Mouse (Mus musculus) lung, postnatal 36 days (tissue): Measurements from ENCODE around the gene Ror1.

Experiments
- DNase-seq: peaks from one replicate; pipeline ENCODE4 v3.0.0; 2022; ENCODE audit warnings: mixed read lengths

The Ror1 gene

DNA sequence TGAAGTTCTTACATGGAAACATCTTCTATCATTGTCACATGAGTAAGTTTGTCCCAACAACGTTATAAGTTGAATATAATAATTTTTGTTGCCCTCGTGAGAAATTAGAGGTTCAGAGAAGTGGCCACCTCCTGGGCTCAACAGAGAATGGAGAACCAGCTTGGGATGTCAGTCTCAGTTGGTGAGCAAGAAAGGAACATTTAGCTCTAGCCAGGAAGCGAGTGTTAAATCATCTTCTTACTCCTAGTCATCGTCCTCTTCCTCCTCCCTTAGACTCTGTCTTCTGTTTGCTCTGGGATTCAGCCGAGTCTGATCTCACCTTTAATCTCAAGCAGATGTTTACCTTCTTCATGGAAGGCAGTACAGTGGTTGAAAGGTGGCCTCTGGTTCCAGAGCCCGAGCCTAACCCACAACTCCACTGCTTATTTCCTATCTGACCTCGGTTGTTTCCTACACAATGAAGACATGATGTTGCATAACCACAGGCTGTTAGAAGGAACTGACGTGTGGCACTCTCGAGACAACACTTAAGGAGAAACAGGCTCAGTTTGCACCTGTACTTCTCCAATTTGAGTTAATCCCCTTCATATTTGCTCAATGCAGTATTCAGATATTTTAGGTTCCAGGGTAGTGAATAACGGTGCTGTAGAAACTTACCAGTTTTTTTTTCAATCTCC is 175.6 kb downstream of the Ror1 start:
- DNase-seq = peak; percentile 34

DNA sequence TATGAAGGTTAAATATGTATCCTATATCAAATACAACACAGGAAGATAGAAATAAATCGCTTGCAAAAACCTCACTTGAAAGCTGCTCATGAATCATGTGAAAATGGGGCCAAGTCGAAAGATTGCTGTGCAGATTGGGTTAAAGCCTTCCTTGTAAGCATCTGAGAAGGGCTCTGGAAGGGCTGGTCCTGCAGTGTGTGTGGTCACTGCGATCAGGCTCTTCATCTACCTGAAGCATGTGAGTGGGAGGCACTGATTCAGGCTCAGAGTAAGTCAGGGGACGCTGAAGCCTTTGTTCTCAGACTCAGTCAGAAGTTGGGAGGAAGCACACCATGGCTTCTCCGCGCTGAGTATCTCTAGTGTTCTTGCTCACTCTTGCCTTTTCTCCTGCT is 176.1 kb downstream of the Ror1 start:
- peak; percentile 4 for DNase-seq

DNA sequence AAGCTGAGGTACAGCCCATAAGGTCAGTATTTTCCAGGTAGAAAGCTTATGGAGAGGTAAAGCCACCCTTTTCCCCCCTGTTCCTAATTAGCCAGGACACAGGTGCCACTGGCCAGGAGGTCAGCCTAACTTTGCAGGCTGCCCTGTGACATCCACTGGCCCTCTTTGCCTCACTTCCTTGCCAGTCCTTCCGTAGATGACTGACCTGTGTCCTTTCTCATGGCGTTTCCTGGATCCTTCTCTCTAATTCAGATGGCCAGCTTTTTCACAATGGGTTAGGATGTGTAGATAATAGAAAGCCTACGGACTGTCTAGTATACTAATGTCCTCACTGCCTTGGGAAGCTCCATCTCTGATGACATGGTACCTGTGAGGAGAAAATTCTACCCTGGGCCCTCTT is 177.8 kb downstream of the Ror1 start:
- no peak for DNase-seq

DNA sequence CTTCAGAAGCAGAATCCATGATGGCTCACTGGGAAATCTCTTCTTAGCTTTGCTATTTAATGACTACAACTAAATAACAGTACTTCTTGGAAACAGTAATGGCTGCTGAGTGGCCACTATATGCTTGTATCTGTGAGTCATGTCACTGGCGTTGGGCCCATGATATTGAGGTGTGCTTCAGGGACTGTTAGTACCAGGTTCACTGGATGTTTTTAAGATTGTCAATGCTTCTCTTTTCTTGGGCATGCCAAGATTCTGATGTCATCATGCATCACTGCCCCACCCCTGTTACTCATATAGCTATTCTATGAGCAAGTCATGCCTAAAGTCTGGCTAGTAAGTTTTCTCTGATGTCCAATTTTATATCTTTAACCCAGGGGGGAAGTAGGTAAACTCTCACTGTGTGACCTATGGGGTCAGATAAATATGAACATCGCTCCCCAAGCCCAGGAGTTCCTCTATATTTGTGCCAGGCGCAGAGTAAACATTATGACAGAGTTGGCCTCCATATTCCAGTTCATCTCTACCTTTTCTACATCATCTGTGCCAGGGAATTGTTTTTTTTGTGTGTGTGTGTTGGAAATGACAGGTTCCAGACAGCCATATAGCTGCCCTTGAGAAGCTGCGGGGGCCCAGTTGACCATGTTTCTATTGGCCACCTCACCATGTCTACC is 178.4 kb downstream of the Ror1 start:
- no peak for DNase-seq

DNA sequence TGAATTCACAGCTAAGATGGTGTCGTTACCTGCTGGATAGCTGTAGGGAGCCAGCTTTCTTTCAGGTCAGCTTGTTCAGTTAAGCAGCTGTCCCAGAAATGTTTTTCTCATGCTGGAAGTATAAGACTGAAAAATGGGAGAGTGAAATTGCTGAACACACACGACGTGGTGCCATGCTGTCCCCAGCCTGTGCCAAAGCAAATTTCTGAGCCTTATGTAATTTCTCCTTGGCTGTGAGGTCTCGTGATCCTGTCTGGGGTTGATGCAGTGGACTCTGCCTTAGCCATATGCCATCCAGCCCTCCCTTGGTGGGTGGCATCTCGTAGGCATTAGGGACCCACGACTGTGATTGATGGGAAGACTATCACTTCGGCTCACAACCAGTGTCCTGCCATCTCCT is 180.9 kb downstream of the Ror1 start:
- DNase-seq = no peak

DNA sequence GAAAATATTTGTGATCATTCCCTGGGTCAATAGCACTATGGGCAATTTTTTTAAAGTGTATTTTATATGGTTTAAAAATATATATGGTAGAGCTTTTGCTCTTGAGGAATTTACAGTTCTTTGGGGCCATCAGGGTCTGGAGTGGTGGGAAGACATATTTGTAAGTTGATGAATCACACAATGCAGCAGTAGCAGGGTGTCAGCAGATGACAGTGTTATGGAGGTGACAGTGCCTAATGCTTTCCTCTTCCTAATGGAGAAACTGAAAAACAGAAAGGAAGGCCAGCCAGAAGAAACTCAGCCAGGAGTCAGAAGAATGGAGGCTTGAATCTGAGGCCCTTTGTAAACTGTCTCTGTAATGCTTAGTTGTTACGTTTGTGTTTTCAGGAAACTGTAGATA is 181.4 kb downstream of the Ror1 start:
- DNase-seq = no peak

DNA sequence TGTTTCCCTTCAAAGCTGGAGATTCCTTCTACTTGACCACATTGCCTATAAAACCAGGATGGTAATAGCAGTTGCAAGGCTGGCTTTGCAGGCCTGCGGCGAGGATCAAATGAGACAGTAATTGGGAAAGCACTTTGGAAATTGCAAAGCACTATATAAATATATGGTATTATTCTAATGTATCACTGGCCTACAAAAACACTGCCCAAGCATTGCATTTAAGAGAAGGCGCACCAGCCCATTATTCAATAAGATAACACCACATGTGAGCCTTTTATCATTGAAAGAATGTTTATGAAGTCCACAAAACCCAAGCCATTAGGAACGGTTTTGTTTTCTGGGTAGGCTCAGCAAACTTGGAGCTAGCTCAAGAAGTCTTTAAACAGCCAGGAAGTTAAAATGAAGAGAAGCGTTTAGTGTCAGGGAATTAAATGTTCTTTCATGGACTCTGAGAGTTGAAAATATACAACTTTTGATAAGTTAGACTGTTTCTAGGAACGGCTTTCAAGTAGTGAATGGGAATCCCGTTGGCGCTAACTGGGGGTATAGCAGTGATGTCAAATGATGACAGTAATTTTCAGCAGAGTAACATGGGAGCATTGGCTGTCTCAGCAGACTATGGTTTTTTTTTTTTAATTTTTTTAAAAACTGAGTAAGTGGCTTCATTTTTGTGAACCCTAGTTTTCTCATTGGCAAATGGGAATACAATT is 187.7 kb downstream of the Ror1 start:
- DNase-seq = no peak

DNA sequence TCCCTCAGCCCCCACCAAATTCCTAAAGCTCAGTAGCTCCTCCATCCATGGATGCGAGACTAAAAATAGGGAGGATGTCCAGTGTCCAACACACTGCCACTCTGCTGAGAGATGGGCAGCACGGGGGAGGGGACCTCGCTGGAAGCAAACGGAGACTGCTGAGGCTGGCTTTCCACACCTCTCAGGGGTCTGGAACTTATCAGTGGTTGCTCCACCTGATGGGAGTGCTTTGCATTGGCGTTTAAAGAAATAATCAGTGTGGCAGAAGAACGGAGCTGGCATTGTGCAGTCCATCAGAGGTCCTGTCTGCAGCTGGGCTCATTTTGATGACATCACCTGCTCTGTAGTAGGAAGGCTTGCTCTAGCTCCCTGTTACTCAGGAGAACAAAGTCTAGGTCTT is 188.9 kb downstream of the Ror1 start:
- no peak for DNase-seq

DNA sequence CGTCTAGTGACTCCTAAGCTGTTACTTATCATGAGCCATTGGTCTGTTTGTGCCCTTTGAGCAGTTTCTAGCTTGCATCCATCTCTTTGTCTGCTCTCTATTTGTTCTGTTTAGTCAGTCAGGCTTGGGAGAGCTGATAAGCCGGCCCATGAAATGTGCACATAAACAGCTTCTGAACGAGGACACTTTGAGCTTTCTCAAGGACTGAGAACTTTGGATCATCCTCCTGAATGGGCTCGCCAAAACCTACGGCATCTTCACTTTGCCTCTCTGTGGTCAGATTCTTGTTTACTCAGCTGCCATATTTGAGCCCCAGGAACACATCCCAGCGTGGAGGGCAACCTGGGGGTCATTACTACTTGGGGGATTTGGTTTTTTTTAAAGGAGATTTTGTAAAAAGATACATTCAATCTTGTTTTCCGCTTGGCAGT is 190.5 kb downstream of the Ror1 start:
- DNase-seq = no peak

DNA sequence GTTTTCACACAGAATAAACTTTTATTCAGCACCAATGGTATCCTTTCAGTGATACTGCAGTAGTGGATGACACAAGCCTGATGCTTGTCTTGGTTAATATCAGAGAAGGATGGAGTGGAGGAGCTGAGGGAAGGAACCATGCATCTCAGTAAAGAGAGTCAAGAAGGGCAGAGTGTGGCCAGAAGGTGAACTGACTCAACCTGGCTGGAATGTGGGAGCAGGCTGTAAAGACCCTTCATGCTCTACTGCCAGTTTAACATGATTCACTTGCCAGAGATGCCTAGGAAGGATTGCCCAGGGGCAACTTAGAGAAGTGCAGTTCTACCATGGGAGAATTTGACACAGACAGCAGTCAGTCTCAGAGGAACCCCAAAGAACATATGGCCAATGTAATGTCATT is 191.2 kb downstream of the Ror1 start:
- DNase-seq = no peak

DNA sequence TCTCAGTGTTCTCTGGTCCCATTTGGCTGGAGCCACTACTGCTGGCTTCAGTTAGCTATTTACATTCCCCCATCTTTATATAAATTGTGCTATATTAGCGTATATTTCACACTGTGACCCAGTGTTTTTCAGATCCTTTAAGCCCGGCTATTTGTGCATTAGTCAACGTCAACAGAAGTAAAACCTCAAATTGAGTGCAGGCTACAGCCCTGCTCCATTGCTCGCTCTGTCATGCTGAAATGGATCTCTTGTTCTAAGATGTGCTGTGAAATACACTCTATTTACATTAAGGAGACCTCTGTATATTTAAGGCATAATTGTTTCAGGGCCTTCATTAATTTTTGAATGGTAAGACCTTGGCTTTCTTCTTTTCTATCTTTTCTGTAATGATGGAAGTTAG is 192.2 kb downstream of the Ror1 start:
- DNase-seq = no peak

DNA sequence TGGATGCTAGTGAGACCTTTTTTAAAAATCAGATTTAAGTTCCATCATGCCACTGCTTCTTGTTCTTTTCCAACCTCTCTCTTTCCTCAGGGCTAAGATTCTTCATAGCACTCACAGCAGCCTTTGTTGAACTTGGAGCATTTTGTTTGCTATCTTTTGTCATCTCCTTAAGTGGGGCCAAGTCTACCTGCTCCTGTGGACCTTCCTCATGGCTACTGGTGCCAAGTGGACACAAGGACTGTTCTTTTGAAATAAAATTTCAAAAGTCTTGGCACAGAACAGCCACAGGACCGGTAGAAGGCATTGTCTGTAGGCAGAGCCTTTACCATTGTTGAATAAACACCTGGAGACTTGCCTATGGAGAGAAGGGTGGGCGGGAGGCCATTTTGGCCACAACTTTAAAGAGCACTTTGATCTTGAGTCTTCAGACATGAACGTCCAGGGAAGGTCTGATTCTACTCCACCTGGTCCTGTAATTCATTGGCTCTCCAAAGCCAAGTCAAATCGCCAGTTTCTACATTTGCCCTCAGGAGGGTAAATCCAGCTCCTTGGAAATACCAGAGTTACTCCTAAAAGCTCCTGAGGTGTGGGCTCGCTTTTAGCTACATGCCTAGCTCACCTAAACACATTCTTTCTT is 195.5 kb downstream of the Ror1 start:
- no peak for DNase-seq

DNA sequence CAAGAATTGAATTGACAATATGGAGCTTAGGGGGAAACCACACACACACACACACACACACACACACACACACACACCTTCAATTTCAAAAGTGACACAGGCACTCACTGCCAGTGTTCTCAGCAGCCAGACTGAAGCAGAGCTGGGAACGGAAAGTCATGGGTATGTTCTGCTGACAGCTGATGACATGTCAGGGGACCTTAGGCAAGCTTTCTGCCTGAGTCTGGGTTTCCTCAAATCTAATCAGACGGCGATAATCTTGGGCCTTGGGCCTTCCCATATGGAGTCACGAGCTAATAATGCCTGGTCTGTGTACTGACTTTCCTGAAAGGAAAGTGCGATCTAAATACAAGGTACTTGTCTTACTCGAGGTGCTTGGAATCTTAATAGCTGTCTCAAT is 202.1 kb downstream of the Ror1 start:
- no peak for DNase-seq

DNA sequence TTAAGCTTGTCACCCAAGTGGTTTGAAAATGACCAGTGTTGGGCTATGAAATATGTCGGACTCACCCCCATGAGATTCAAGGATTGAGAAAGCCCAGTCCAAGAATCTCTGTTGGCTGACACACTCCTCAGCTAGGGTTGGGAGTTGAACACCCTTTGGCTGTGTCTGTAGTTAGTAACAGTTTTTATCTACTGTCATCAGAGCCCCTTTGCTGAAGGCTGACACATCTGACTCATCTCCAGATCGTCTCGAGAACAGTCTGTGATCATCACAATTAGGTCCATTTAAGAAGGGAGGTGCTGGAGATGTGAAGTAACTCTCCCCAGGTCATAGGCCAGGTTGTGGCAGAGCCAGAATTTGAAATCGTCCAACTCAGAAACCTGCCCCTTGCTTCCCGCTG is 203.0 kb downstream of the Ror1 start:
- no peak for DNase-seq

DNA sequence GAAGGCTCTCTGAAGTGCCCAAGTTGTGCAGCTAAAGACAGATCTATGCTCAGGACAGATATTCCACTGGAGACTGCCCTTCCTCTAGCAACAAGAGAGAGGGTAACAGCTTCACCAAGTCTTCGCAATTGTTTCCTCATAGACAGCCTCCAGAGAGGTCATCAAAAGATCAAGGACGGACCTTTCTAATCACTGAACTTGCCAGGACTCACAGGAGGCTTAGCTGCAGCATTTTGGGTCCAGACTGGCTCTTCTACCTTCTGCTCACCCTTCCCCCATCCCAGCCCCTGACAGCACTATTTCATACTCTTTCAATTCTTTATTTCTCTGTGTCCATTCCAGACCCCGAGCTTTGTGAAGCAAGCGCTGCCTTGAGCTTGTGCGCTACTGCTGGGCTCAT is 204.6 kb downstream of the Ror1 start:
- DNase-seq = no peak

DNA sequence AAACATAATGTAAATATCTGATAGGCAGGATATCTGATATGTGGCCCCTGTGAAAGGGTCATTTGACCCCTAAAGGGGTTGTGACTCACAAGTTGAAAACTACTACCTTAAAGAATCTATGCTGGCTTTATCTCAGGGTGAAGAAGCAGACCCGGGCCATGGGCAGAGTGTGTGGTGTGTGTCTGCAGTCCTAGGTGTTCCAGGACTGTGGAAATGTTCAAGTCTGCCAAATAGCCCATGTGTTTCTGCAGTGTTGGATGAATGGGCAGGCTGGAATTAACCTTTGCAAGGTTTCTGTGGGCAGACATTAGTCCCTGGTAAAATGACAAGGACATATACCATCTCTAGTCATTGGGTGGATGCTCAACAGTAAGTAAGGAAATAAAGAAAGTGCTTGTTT is 205.8 kb downstream of the Ror1 start:
- no peak for DNase-seq

DNA sequence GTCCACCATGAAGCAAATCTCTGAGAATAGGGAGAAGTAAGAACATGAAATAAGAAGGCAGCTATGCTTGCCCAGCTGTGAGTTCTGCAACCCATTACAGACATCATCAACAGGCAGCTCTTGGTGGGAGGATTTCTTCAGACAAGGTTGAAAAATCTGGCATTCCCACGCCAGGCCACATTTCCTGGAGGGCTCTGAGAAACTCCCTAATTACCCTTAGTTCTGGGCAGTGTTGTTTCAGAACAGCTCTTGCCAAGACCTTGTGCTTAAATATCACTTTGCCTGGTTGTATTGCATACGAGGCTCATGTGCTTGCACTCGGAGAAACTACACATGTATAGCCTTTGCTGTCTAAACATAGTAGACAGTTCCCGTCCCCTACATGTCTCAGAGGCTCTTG is 211.8 kb downstream of the Ror1 start:
- no peak for DNase-seq

DNA sequence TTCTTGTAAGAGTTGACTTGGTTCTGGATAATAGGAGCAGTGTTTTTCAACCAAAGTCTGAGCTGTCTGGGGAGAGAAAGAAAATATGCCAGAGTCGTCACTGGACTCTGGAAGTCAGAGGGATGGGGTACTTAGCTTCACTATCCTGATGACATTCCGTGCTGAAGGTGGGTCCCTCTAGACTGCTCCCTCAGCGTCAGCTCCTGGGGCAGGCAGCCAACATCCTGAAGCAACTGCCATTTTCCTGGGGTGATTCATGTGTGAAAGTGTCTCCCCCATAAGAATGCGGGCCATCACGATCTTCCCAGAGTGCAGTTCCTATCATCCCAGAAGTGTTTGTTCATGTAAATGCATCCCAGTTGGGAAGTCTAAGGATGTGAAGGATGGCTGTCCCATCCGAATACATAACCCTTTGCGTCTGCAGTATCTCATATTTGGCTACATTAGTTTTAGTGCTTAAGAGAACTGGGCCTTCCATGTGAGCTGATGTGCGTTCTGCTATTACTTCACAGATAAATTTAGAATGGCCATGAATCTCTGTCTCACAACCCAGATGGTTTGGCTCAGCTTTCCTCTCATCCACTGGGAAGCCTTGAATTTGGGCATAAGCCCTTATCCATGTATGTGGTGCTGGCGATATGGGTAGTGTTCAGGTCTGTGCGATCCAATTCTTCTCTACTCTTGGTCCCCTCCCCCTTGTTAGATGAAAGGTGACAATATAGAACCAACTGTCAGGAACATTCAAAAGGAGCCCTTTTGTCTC is 216.4 kb downstream of the Ror1 start:
- DNase-seq = no peak

DNA sequence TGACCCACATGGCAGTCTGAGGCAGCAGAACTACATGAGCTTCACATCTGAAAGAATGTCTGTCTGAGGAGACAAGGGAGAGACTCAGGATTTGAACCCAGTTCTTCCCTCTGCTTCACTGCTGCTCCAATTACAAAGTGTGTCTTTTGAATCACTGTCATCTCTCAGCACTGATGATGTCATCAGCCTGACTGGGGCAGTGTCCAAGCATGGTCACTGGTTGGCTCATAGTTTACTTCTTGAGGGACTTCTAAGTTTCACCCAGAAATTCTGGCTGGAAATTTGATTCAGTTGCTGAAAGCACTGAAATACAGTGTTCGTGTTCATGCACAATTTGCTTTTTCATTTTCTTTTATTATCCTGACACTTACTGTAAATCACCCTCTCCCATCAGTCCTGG is 219.5 kb downstream of the Ror1 start:
- peak; percentile 17 for DNase-seq

DNA sequence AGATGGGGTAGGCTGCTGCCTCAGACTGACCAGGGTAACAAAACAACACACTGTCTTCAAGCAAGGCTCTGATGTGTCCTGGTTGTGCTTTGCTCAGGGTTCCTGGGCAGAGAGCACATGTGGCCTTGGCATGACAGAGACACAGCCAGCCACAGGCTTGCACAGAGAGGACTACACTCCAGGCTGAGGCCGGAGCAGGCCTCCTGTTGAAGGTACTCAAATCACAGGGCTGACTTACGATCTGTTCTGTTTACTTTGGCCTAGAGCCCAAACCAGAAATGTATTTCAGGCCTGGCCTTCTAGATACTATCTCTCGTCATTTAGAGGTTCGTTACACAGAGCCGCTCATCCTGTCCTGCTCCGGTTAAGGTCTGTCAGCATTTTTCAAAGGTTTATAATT is 226.2 kb downstream of the Ror1 start:
- DNase-seq = peak; percentile 55

DNA sequence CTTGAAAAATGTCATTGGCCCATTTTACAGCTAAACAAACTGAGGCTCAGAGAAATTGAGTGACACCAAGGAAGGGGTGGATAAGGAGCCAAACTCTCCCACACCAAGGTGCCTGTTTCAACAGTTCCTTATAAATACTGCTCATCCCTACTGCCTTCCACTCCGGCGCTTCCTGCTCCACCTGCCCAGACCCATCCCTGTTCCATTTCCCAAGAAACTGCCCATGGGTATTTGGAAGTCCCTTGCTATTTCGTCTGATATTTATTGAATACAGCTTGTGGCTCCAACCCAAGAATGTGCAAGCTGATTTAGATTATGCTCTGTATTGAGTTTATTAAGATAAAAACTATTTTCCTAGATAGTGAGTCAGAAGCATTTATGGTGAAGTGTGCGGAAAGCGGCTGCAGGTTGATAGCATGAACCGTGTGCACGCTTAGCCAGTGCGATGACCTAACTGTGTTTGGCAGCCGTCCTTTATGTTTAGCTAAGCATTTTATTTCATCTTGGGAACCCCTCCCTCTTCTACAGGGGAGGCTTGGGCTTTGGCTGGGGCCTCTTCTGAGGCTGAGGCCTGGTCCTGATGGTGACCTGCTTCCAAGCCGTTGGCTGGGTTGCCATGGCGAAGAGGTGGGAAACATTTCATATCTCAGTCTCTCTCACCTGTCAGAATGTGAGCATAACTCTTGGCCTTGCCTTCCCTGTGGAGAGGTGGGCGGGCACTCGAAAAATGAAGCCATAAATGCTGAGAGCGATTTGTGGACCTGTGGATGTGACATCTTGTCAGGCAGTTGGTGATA is 229.3 kb downstream of the Ror1 start:
- no peak for DNase-seq

DNA sequence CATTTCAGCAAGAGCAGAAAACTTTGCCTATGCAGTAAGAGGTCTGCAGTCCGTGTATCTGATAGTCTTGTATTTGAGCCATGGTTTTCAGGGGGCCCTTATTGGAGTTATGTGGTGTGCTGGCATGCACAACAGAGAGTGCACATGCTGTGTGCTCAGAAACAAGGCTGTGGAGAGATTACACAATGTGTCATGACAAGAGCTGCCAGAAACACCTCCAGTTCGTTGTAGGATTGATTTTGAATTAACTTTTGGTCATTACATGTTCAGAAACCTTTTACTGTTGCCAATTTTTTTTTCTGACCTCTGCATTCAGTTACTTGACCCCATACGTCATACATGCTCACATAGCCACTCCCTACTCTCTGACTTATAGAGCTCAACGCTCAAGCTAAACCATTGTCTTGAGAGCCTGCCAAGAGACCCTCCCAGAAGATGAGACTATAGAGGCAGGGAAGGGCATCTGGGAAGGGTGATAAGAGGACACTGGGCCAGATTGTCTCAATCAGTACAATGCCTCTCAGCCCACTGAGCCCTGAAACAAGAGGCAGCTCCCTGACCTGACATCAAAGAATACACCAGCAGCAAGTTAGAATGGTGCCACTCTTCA is 232.9 kb downstream of the Ror1 start:
- DNase-seq = no peak
